In genomic region chr15:79804352-79805071, GRCm38 (mm10) we compare ENCODE assay signal across 8 mouse cellular contexts. TPM values are rescaled to one million over a fixed set of nuclear protein-coding genes. Genes with fewer than 3 reads are reported as not detected.
A peak's percentile ranks its signal among the peaks of the same experiment; 100 is the strongest.
DNase-seq lines count a peak whose midpoint lies in the region; ATAC-seq lines count a peak whose summit lies in the region.

TSS of gene Nptxr (minus strand) at chr15:79804766.

- WGBS in intestine, embryonic 15.5 days, result under 1% methylated on average over 80 of the region's 91 CpGs
- under 1% methylated on average over 58 of the region's 91 CpGs for WGBS in limb, embryonic 15.5 days

- H3K4me2 ChIP-seq in intestine, embryonic 15.5 days (replicated peaks), result peak within 1 kb of the TSS; percentile 98
- peak within 1 kb of the TSS; percentile 95 for H3K4me2 ChIP-seq in limb, embryonic 15.5 days

- no peaks in the 10 kb centered on the region for H3K36me3 ChIP-seq in intestine, embryonic 15.5 days
- no peaks in the 10 kb centered on the region for H3K36me3 ChIP-seq in limb, embryonic 15.5 days

- H3K4me3 ChIP-seq in intestine, embryonic 15.5 days (replicated peaks), result peak within 1 kb of the TSS; percentile 61
- H3K4me3 ChIP-seq in limb, embryonic 15.5 days, result peak within 1 kb of the TSS; percentile 68

- H3K27me3 ChIP-seq in intestine, embryonic 15.5 days (replicated peaks), result peaks cover 71% of the 10 kb centered on the region
- H3K27me3 ChIP-seq in limb, embryonic 15.5 days, result peaks cover 87% of the 10 kb centered on the region

- peak; percentile 89 for ATAC-seq in intestine, embryonic 15.5 days
- ATAC-seq in limb, embryonic 15.5 days (ENCODE audit: insufficient number of reproducible peaks, low FRiP score, low TSS enrichment, low read depth), result peak; percentile 72
- no peak for ATAC-seq in erythroblast, adult 5-6 weeks (replicated peaks; ENCODE audit: low FRiP score, poor library complexity, severe bottlenecking)

- H3K27ac ChIP-seq in intestine, embryonic 15.5 days, result 0 out of 2 replicates have a peak within 1 kb of the TSS, but pooled peaks have one; percentile 9
- no peak within 1 kb of the TSS for H3K27ac ChIP-seq in limb, embryonic 15.5 days

- H3K9ac ChIP-seq in intestine, embryonic 15.5 days, result peak within 1 kb of the TSS; percentile 51
- peak within 1 kb of the TSS; percentile 52 for H3K9ac ChIP-seq in limb, embryonic 15.5 days

- H3K4me1 ChIP-seq in intestine, embryonic 15.5 days (replicated peaks), result peaks cover 15% of the 10 kb centered on the region
- peaks cover 22% of the 10 kb centered on the region for H3K4me1 ChIP-seq in limb, embryonic 15.5 days

- H3K9me3 ChIP-seq in intestine, embryonic 15.5 days, result no peaks in the 10 kb centered on the region; the same call in 1 of the 2 replicates
- no peaks in the 10 kb centered on the region for H3K9me3 ChIP-seq in limb, embryonic 15.5 days

- DNase-seq in left cerebral cortex, adult 18-20 months (ENCODE audit: low spot score in 2 of 2), result peak; percentile 71 to 83
- no peak for DNase-seq in left cerebral cortex, adult 11 months (ENCODE audit: low spot score)
- peak; percentile 75 for DNase-seq in cerebellum, adult 8-10 months
- peak; percentile 54 for DNase-seq in gastrocnemius, postnatal 10 days
- peak; percentile 15 for DNase-seq in naive thymus-derived CD4-positive, alpha-beta T cell, adult 2 months (ENCODE audit: low read depth)

RNA-seq across cellular contexts. Expression of gene Nptxr, which starts in this region (rescaled TPM):
- total RNA-seq in left cerebral cortex, adult 18-20 months (2021), result 100 to 1,000 TPM; 691 to 759 TPM
- total RNA-seq in gastrocnemius, postnatal 10 days (2021), result 1 to 10 TPM; 4.2 to 5.1 TPM
- polyA plus RNA-seq in intestine, embryonic 15.5 days (2015; fragmentation: Nextera tagmentation; extraction: Ambion mirVana), result 2.8 and 3.3 TPM in 2 replicates
- 5.4 and 6.5 TPM in 2 replicates for polyA plus RNA-seq in limb, embryonic 15.5 days (2015; fragmentation: Nextera tagmentation; extraction: Ambion mirVana)
- total RNA-seq in erythroblast, adult 5-6 weeks (2015; ENCODE audit: low replicate concordance), result 0.19 TPM in 1 of 2 replicates, not detected in the other
- 0.17 TPM in 1 of 2 replicates, not detected in the other for total RNA-seq in erythroblast, adult 5-6 weeks (2017; ENCODE audit: low replicate concordance)

Comparison
In these comparisons a context has a peak if more than half of its experiments do, and no peak if none do; other contexts are left out.
1. RNA of gene Nptxr (total RNA-seq): 691 to 759 TPM in left cerebral cortex, adult 18-20 months; 4.2 to 5.1 TPM in gastrocnemius, postnatal 10 days and 0.17 to 0.19 TPM in erythroblast, adult 5-6 weeks; every median in the first group is over 100 times any median in the second.